Mouse (Mus musculus): ENCODE measurements around the gene Gstm7.

DNA sequence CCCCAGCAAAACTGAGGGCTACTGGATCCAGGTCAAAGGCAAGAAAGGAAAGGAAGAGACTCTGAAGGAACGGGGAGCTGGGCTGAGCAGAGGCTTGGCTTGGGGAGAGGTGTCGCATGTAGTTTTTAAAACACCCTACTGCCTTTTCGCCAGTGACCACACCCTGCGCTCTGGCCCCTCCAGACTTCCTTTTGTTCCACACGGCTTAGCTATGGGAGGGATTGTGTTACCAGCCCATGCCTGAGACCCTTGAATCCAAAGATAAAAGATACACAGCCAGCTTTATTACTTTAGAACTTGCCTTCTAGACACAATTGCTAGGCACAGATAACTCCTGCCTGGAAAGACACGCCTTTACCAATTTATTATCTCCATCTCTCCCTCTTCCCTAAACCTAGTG, 25.7 kb downstream of the Gstm7 start:
- TF ChIP-seq CTCF (IDR thresholded peaks at IDR 0.05; ENCODE audit: low read depth, low read length) (no peak), GATA1 (IDR thresholded peaks at IDR 0.05; ENCODE audit: borderline replicate concordance, low read length) (no peak), POLR2AphosphoS5 (IDR thresholded peaks at IDR 0.05; ENCODE audit: insufficient replicate concordance, low read depth, low read length) (no peak)
